Mouse (Mus musculus) megakaryocyte, embryonic 14.5 days (primary cell): ENCODE measurements around the gene Fam53a. TPM values are rescaled to one million over a fixed set of nuclear protein-coding genes. Genes with fewer than 3 reads are reported as not detected.
A peak's percentile ranks its signal among the peaks of the same experiment; 100 is the strongest.

Source experiments
- H3K27me3 ChIP-seq: replicated peaks from 2 replicates; pipeline ENCODE3; 2012; ENCODE audit warnings: inconsistent platforms
- H3K36me3 ChIP-seq: replicated peaks from 2 replicates; pipeline ENCODE3; 2012; ENCODE audit warnings: low read length, inconsistent platforms, mixed read lengths
- H3K4me1 ChIP-seq: 2 replicates; pipeline ENCODE4 v1.6.1; 2012; ENCODE audit warnings: inconsistent platforms
- H3K4me3 ChIP-seq: replicated peaks from 2 replicates; pipeline ENCODE3; 2012; ENCODE audit warnings: moderate library complexity, mild to moderate bottlenecking, inconsistent platforms
- H3K9me3 ChIP-seq: 2 replicates; pipeline ENCODE4 v1.6.1; 2012; ENCODE audit warnings: inconsistent platforms
- FLI1 ChIP-seq: IDR thresholded peaks from 2 replicates; pipeline ENCODE4 v1.6.1; 2012; ENCODE audit warnings: low read length, inconsistent platforms, mixed read lengths
- GATA1 ChIP-seq: IDR thresholded peaks from 3 replicates; pipeline ENCODE4 v1.6.1; 2012; ENCODE audit warnings: mixed read lengths, low read length, inconsistent platforms, borderline replicate concordance
- polyA plus RNA-seq: library from polyadenylated mRNA; stranded (reverse); fragments of >175 nt; gene quantifications from 2 replicates; pipeline ENCODE4 v1.2.3, GENCODE M21; 2012; ENCODE audit warnings: low replicate concordance; ENCODE audit not compliant: insufficient read depth

The Fam53a gene
- polyA plus RNA-seq, 1 experiment: 54.8 TPM

- no peaks in the 10 kb centered on the region for H3K9me3 ChIP-seq
- peaks cover 42% of the 10 kb centered on the region for H3K4me1 ChIP-seq
- H3K27me3 ChIP-seq: no peaks in the 10 kb centered on the region
- peaks cover 48% of the 10 kb centered on the region for H3K36me3 ChIP-seq
- no peak for TF ChIP-seq FLI1
- H3K4me3 ChIP-seq: no peak overlapping the region
Measured at GRCm38 (mm10) chr5:33635361-33635760, 5.9 kb upstream of the Fam53a start.

DNA sequence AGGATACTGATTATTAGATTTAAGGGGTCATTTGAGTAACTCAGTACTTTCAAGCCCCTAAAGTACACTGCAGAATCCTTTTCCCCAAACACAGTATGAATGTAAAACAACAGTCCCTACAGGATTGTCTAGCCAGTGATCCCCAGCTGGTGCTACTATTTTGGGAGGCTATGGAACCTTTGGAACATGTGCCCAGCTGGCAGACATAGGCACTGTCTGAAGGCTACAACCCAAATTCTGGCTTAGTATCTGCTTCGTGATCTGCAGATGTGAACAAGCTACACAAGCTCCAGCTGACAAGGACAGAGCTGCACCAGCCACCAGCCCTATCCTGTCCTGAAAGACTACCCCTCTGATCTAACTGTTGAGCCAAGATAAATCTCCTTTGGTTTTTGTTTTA is 3.1 kb upstream of the Fam53a start:
- no peak overlapping the region for H3K4me3 ChIP-seq
- TF ChIP-seq FLI1 (no peak), GATA1 (no peak)
- no peaks in the 10 kb centered on the region for H3K9me3 ChIP-seq

GRCm38 (mm10) chr5:33630615-33631014 is 1.2 kb upstream of the Fam53a start:
- Histone ChIP-seq H3K4me1 (peaks cover 48% of the 10 kb centered on the region), H3K36me3 (peaks cover 12% of the 10 kb centered on the region), H3K9me3 (no peaks in the 10 kb centered on the region), H3K4me3 (peak overlapping the region; percentile 99), H3K27me3 (no peaks in the 10 kb centered on the region)
- TF ChIP-seq GATA1: no peak
- no peak for TF ChIP-seq FLI1

More for the DNA sequence above, 3.1 kb upstream of the Fam53a start:
- peaks cover 46% of the 10 kb centered on the region for H3K4me1 ChIP-seq
- no peaks in the 10 kb centered on the region for H3K27me3 ChIP-seq
- H3K36me3 ChIP-seq: peaks cover 24% of the 10 kb centered on the region

DNA sequence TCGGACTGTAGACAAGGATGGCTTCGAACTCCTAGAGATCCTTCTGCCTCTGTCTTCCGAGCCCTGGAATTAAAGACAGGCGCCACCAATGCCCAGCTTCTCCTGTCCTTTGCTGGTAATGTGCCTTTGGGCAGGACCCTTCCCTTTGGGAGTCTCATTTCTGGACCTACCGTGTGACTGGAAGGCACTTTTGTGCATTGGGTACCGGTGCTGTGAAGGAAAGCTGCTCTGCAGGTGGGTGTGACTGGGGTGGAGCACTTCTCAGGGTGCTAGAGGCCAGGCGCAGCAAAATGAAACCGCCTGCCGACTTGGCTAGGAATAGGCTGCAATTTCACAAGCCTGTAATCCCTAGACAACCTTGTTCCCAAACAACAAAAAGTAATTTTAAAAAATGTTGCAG is 626 bp upstream of the Fam53a start:
- Histone ChIP-seq H3K27me3 (no peaks in the 10 kb centered on the region), H3K9me3 (no peaks in the 10 kb centered on the region), H3K4me3 (peak overlapping the region; percentile 99), H3K36me3 (peaks cover 14% of the 10 kb centered on the region), H3K4me1 (peaks cover 49% of the 10 kb centered on the region)
- TF ChIP-seq FLI1: no peak
- TF ChIP-seq GATA1: no peak

DNA sequence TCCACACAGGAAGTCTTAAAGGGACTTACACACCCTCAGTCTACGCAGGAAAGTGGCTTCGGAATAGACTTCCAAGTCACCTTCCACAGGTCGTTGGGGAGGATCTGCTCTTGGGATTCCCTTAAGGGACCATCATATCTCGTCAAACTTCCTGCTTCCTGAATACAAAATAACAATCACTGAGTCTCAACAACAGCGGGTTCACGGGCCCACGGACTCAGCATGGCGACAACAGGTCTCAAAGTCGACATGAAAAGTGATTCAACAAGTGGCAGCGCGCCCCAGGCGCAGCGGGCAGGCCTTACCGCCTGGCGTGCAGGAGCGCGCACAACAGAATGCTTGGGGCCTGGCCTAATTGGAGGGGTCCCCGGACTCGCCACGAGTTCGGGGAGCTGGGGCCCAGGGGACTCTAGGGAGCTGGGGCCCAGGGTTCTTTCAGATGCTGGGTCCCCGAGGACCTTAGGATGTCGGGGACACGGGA is 575 bp downstream of the Fam53a start:
- no peak for TF ChIP-seq GATA1
- TF ChIP-seq FLI1: no peak
- peaks cover 15% of the 10 kb centered on the region for H3K36me3 ChIP-seq
- H3K9me3 ChIP-seq: no peaks in the 10 kb centered on the region
- H3K4me1 ChIP-seq: peaks cover 55% of the 10 kb centered on the region
- peak overlapping the region; percentile 99 for H3K4me3 ChIP-seq
- H3K27me3 ChIP-seq: no peaks in the 10 kb centered on the region

DNA sequence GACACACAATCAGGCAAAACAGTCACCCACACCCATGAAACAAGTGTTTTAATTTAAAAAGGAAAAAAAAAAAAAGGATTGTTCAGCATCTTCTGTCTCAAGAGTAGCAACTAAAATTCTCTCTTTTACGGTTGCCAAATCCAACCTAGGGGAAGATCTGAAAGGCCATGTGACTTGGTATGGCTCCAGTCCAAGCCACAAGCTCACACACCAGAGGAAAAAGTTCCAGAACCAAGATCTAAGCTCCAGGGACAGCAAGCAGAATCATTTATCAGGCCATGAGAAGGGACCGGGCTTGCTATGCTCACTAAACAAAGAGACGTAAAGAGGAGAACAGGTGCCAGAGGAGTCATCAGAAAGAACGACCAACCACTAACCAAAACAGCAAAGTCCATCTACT is 1.5 kb downstream of the Fam53a start:
- TF ChIP-seq FLI1 (no peak), GATA1 (no peak)
- Histone ChIP-seq H3K9me3 (no peaks in the 10 kb centered on the region), H3K36me3 (peaks cover 23% of the 10 kb centered on the region), H3K4me1 (peaks cover 61% of the 10 kb centered on the region), H3K4me3 (peak overlapping the region; percentile 99), H3K27me3 (no peaks in the 10 kb centered on the region)

DNA sequence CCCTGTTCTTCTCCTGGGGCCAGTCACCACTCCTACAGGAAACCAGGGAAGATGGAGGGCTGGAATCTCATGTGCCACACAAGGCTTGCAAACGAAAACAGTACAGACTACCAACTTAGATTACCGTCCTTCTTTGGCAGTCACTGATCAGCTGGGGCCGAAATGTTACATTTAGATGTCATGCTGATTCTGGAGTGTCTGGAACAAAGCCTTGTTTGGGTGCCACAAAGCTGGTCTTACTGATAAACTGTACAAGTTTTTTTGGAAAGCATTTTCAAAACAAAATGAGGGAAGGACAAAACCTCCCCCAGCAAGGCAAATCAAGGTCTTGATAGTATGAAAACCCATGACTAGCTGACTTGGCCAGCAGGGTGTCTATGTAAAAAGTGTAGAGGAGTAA is 5.7 kb downstream of the Fam53a start:
- Histone ChIP-seq H3K4me1 (peaks cover 56% of the 10 kb centered on the region), H3K36me3 (peaks cover 46% of the 10 kb centered on the region)
- TF ChIP-seq FLI1 (no peak), GATA1 (no peak)

GRCm38 (mm10) chr5:33622671-33623070 is 6.8 kb downstream of the Fam53a start:
- no peak for TF ChIP-seq FLI1
- TF ChIP-seq GATA1: no peak
- peaks cover 48% of the 10 kb centered on the region for H3K36me3 ChIP-seq
- no peaks in the 10 kb centered on the region for H3K27me3 ChIP-seq
- H3K4me1 ChIP-seq: peaks cover 52% of the 10 kb centered on the region
- no peaks in the 10 kb centered on the region for H3K9me3 ChIP-seq
- no peak overlapping the region for H3K4me3 ChIP-seq

More for the DNA sequence above, 5.7 kb downstream of the Fam53a start:
- Histone ChIP-seq H3K9me3 (no peaks in the 10 kb centered on the region), H3K4me3 (no peak overlapping the region), H3K27me3 (no peaks in the 10 kb centered on the region)

DNA sequence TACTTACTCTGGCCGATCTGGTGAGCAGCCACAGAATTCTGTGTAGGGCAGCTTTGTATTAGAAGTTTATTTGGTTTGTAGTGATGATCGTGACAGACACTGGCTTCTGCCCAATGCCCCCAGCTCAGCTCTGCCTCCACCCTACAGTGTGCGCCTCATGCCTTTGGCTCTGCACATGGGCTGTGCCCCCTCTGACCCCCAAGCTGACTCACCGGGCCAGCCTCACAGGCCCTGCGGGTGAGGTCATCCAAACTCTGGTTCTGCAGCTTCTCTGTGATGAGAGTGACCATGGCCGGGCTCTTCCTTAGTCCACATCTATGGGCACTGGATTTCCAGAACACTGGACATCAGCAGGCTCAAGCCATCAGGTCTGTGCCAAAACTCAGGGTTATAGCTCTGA is 15.0 kb downstream of the Fam53a start:
- Histone ChIP-seq H3K27me3 (no peaks in the 10 kb centered on the region), H3K4me3 (no peak overlapping the region), H3K4me1 (peaks cover 26% of the 10 kb centered on the region), H3K9me3 (no peaks in the 10 kb centered on the region), H3K36me3 (peaks cover 69% of the 10 kb centered on the region)
- TF ChIP-seq FLI1 (no peak), GATA1 (no peak)

GRCm38 (mm10) chr5:33611795-33612194 is 17.6 kb downstream of the Fam53a start:
- H3K4me3 ChIP-seq: no peak overlapping the region
- no peaks in the 10 kb centered on the region for H3K9me3 ChIP-seq
- H3K36me3 ChIP-seq: peaks cover 85% of the 10 kb centered on the region
- no peaks in the 10 kb centered on the region for H3K27me3 ChIP-seq
- TF ChIP-seq GATA1 (no peak), FLI1 (no peak)
- H3K4me1 ChIP-seq: peaks cover 15% of the 10 kb centered on the region

DNA sequence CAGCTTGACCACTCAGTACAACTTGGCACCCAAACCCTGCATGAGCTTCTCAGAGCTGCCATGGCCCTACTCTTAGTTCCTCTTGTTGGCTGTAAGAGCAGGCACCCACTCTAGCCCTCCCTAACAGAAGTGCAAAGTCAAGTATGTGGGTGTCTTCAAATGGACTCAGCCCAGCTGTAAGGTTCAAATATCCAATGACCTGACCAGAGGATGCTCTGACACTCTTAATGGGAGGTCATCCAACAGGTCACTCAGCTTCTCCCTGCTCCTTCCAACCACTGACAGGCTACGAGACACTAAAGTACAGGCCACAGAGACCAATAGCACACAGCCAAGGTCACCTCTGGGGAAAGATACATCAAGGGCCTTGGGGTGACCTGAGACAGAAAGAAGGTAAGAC is 20.2 kb downstream of the Fam53a start:
- Histone ChIP-seq H3K9me3 (no peaks in the 10 kb centered on the region), H3K27me3 (no peaks in the 10 kb centered on the region), H3K36me3 (peaks cover 97% of the 10 kb centered on the region), H3K4me1 (peaks cover 14% of the 10 kb centered on the region), H3K4me3 (no peak overlapping the region)
- TF ChIP-seq GATA1 (no peak), FLI1 (no peak)
